Mouse (Mus musculus): ENCODE data around the gene H60b. TPM values are rescaled to one million over a fixed set of nuclear protein-coding genes. Genes with fewer than 3 reads are reported as not detected.
"Not testable (repeated sequence)": the region's sequence is repeated elsewhere in the genome, so short reads cannot be mapped to it uniquely, and the experiment has no call there.

The H60b gene
- polyA plus RNA-seq, 1 experiment from 2014 or later: 2.8 TPM

DNA sequence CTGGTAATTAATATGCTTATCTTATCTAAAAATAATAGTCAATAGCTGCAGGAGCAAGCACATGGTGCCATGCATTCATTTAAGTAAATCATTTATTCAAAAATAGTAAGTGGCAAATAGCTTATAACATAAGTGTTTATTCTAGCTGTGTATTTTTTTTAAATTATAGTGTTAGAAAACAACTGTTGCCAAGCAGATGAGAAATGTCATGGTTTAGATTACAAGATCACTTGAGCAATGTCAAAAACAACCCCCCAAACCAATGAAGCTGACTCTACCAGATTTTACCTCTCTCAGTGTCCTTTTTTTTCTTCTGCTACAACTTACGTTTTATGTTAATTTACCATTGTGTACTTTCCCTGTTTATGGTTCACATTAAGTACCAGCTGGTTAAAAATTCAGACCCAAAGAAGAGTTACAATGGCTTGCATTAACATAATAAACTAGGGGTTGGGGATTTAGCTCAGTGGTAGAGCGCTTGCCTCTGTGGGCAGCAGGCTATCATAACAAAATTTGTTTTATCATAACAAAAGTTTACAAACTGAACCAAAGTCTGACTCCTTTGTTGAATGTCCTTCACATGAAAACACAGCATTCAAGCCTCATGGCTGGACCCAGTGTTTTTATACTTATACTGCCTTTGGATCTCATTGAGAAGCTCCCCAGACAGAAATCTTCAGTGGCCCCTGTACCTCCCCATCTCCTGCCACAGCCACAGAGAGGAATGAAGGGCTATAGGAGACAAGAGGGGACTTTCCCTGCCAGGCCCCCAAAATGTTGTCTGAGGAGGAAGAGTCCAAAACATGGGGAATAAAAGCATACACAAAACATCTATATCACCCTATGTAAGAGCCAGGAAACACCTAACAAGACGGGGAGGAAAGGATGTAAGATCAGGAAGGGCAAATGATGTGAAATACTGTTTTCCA, 3.3 kb upstream of the H60b start:
- Histone ChIP-seq H3K36me3 (ENCODE audit: inconsistent target) (no peaks in the 10 kb centered on the region), H3K4me3 (ENCODE audit: inconsistent target) (no peak overlapping the region), H3K27ac (no peak overlapping the region), H3K79me2 (ENCODE audit: inconsistent target) (no peaks in the 10 kb centered on the region)
- 48% methylated on average over 3 of the region's 3 CpGs for WGBS (ENCODE audit: missing documents)

DNA sequence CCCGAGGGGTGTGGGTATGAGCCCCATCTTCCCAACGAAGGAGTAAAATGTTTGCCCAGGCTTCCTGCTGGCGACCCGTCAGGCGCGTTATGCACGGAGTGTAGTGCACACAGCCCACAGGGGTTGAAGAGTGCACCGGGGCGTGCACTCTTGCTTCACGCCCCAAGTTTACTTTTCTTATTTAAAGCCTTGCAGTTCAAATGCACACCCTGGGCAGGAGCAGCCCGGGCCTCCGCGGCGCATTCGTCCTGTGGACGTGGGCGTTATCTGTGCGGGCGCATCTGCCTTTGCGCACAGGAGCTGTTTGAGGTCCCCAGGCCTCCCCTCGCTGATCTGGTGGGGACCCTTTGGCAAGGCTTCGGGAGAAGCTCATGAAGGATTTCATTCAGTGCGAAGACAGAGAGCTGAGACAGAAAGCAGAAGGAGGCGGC, 760 bp downstream of the H60b start:
- Histone ChIP-seq H3K27ac (no peak overlapping the region), H3K79me2 (ENCODE audit: inconsistent target) (no peaks in the 10 kb centered on the region), H3K36me3 (ENCODE audit: inconsistent target) (no peaks in the 10 kb centered on the region), H3K4me3 (ENCODE audit: inconsistent target) (peak overlapping the region; percentile 28; the same call in 1 of the 2 replicates)
- WGBS (ENCODE audit: missing documents): 7% methylated on average over 24 of the region's 24 CpGs

DNA sequence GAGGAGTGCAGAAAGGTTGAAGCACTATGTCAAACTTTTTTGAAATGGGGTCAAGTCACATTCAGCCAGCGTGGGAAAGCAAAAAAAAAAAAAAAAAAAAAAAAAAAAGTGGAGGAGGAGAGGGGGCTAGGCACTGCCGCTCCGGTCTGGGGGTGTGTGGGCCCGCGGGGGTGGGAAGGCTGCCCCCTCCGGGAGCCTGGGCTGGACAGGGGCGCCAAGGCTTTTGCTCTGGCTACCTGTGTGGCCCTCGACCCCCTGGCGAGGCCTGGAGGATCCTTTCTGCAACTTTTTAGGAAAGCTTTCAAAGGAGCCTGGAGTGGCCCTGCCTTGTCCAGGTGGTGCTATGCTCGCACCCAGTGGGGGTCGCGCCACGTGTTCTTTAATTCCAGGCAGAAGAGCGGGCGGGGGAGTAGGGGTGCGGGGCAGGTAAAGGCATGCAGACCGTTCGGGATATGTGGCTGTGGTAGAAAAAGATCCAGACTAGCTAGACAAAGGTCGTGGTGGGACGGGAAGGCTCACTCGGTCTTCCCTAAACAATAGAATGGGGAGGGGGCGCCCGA, 1.3 kb downstream of the H60b start:
- no peaks in the 10 kb centered on the region for H3K79me2 ChIP-seq (ENCODE audit: inconsistent target)
- no peaks in the 10 kb centered on the region for H3K36me3 ChIP-seq (ENCODE audit: inconsistent target)
- H3K27ac ChIP-seq: no peak overlapping the region
- 23% methylated on average over 22 of the region's 23 CpGs for WGBS (ENCODE audit: missing documents)
- H3K4me3 ChIP-seq (ENCODE audit: inconsistent target): no peak overlapping the region

DNA sequence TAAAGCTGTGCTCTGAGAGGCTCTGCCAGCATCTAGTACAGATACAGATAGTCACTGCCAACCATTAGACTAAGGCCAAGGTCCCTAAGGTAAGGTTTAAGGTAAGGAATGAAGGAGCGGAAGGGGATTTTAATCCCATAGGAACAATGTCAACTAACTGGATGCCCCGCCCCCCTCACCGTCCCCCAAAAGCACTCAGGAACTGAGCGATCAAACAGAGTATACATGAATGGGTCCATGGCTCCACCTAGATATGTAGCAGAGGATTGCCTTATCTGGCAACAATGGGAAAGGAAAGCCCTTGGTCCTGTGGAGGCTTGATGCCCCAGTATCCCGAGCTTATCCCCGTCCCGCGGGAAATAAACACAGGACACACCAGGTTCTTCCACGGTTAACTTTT, 4.9 kb downstream of the H60b start:
- not testable (repeated sequence) for H3K27ac ChIP-seq; H3K79me2 ChIP-seq (ENCODE audit: inconsistent target); H3K4me3 ChIP-seq (ENCODE audit: inconsistent target); H3K36me3 ChIP-seq (ENCODE audit: inconsistent target)
- WGBS (ENCODE audit: missing documents): 11% methylated on average over 8 of the region's 9 CpGs

DNA sequence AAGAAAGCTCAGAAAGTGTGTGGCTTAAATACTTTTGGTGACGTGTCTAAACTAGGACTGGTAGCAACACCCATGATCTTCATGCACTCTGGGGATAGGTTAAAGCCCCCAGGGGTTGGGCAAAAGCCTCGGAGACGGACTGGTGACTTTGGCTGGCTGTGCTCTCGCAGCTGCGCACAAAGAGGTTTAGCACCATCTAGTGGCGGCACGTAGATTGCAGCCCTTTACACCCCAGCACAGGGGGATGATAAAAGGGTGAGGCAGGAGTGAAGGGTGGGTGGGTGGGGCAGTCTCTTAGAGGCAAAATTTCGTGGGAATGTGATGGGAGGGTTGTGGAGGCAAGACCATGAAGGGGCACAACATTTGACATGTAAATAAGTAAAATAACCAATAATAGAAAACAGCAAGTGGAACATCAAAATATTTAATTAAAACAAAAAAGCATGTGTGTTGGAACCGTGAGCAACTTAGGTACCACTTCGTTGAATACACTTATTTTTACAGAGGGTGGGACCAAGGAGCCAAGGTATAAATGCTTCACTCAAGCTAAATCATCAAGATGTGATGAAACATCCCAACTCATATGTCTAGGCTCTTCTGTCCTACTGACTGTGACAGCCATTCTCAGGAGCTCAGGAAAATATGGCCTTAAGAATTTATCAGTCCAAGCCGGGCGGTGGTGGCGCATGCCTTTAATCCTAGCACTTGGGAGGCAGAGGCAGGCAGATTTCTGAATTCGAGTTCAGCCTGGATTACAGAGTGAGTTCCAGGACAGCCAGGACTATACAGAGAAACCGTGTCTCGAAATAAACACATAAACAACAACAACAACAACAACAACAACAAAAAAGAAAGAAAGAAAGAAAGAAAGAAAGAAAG, 5.6 kb downstream of the H60b start:
- WGBS (ENCODE audit: missing documents): 50% methylated on average over 2 of the region's 16 CpGs
- not testable (repeated sequence) for H3K4me3 ChIP-seq (ENCODE audit: inconsistent target); H3K36me3 ChIP-seq (ENCODE audit: inconsistent target); H3K79me2 ChIP-seq (ENCODE audit: inconsistent target); H3K27ac ChIP-seq

DNA sequence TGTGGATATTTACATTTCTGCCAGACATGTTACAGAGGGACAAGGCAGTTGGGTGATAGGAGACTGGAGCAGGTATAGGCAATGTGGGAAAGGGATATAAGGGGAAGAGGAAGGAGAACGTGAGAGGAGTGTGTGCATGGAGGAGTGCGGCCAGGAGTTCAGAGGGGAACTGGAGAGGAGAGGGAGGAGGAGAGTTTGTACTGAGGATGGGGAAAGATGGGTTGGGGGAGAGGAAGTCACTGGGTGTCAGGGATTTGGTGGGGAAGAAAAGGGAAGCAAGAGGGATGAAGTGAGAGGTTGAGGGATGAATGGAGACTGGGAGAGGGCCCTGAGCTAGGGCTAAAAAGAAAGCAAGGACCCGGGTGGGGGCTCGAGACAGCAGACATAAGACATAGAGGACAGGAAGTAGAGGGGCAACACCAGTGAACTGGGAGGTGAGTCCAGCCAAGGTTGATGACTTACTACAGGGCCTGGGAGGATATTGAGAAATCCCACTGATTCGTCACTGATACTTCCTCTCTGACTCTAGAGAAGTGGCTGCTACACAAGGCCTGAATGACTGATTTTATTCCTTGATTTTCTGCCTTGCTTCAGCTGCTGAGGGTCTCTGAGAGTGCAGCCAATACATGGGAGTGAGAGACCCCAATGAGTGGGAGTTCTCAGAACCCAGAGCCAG, 7.1 kb downstream of the H60b start:
- peak overlapping the region; percentile 53 for H3K27ac ChIP-seq
- H3K36me3 ChIP-seq (ENCODE audit: inconsistent target); H3K79me2 ChIP-seq (ENCODE audit: inconsistent target); H3K4me3 ChIP-seq (ENCODE audit: inconsistent target): not testable (repeated sequence)
- 4% methylated on average over 4 of the region's 5 CpGs for WGBS (ENCODE audit: missing documents)

DNA sequence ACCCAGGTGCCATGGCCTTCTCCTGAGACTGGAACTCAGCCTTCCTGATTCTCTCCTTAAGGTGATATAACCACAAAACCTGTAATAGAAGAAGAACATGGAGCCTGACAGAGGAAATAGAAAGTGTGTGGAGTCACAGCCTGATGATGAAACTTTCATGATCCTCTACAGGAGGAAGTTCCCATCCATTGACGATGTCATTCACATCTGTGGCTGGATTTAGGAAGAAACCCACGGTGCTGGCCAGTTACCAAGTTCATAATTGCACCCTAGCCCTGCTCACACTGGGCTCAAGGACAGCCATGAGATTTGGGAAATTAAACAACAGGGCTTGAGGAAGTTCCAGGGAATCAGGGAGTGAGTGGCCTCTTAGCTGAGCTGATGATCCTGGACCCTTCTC, 7.6 kb downstream of the H60b start:
- peak overlapping the region; percentile 53 for H3K27ac ChIP-seq
- WGBS (ENCODE audit: missing documents): 21% methylated on average over 2 of the region's 2 CpGs
- H3K36me3 ChIP-seq (ENCODE audit: inconsistent target); H3K79me2 ChIP-seq (ENCODE audit: inconsistent target); H3K4me3 ChIP-seq (ENCODE audit: inconsistent target): not testable (repeated sequence)

DNA sequence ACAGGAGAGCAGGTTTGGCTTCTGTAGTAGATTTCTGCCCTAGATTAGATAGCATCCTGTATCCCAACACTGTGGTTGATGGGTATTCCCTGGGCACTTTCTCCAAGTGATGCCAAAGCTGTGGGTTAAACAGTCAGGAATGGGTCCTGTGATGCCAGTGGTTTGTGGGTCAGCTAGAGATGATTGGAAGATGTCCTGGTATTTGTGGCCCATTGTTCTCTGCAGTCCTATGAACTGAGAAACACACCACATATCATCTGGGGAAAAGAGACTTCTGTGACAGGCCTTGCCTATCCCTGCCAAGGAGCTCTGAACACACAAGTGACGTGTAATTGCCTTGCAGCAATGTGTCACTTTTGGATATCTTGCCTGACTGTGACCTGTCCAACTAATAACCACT, 8.7 kb downstream of the H60b start:
- not testable (repeated sequence) for H3K27ac ChIP-seq; H3K4me3 ChIP-seq (ENCODE audit: inconsistent target); H3K36me3 ChIP-seq (ENCODE audit: inconsistent target); H3K79me2 ChIP-seq (ENCODE audit: inconsistent target)
- WGBS (ENCODE audit: missing documents): 92% methylated on average over 1 of the region's 1 CpGs

DNA sequence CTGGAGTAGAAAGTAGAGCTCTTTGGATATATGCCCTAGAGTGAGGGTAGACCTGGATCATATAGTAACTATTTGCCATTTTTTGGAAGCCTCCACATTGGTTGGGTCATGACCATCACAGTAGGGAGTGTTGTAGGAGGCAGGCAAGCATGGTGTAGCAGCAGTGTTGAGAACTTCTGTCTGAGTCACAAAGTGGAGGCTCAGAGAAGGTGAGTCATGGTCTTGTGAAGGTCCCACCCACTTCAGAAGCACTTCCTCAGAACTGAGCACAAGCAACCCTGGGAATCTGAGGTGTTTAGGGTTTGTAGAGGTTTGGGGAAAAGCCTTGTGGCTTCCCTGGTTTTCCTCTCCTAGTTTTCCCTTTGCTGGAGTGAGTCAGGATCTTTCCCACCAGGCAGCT, 10.7 kb downstream of the H60b start:
- not testable (repeated sequence) for H3K4me3 ChIP-seq (ENCODE audit: inconsistent target); H3K27ac ChIP-seq; H3K36me3 ChIP-seq (ENCODE audit: inconsistent target); H3K79me2 ChIP-seq (ENCODE audit: inconsistent target)

DNA sequence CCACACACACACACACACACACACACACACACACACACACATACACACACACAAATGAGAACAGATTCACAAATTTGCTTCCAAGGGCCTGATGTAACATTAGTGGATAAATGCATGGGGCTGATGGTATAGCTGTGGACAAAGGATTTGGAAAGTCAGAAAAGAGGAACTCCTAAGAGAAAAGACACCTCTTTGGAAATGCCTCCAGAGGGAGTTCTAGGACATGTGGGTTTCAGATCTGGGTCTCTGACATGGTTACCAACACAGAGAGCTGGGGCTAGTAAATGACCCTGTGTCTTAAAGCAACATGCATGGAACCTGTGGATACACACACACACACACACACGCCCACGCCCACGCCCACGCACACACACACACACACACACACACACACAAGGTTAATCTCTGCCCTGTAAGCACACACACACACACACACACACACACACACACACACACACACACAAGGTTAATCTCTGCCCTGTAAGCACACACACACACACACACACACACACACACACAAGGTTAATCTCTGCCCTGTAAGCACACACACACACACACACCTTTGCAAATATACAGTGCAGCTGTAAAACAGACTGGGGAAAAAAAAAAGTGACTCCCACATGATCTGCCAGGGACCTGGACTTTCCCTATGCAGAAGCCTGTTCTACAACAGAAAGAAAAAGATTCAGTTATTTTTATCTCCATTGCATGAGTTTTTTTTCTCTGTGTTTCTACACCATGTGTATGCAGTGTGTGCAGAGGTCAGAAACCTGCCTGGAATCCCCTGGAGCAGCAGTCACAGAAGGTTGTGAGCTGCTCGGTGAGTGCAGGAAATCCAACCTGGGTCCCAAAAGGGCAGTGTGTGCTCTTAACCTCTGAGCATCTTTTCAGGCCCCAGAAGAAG, 14.3 kb downstream of the H60b start:
- not testable (repeated sequence) for H3K4me3 ChIP-seq (ENCODE audit: inconsistent target); H3K27ac ChIP-seq; H3K79me2 ChIP-seq (ENCODE audit: inconsistent target); H3K36me3 ChIP-seq (ENCODE audit: inconsistent target)
- WGBS (ENCODE audit: missing documents): no CpG with 5 or more reads among the region's 5 CpGs

DNA sequence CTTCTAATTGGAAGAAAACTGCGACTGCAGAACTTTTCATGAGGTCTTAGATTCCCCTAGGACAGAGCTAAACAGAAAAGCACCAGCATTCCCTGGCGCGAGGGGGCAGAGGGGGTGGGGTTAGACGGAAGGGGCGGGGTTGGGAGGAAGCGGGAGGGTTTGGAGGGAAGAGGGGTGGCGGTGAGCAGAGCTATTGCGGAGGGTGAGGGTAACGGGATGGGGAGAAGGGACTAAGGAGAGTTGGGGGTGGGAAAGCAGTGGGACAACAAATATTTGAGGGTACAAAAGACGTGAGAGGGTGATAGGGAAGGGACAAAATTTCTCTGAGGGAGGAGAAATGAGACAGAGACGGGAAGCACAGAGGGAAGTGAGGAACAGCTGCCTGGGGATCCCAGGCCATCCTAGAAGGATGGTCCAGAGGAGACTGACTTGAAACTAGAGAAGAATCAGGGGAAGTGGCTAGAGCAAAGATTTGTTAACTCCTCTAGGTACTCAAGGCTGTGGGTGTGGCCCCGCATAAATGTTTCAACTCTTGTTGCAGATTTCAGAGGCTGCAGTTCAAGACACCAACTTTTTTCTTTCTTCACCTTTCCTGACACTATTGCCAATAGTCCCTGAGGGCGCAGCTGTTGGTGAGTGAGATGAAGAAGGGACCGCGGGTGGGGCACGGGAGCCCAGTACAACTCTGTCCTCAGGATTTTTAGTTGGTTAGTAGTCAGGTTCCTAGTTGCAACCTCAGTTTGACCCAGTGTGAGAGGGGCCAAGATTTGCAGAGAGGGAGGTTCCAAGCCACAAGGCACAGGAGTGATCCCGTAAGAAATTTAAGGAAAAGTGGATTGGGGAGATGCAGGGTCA, 15.2 kb downstream of the H60b start:
- not testable (repeated sequence) for H3K36me3 ChIP-seq (ENCODE audit: inconsistent target); H3K4me3 ChIP-seq (ENCODE audit: inconsistent target); H3K27ac ChIP-seq; H3K79me2 ChIP-seq (ENCODE audit: inconsistent target)
- 6% methylated on average over 7 of the region's 17 CpGs for WGBS (ENCODE audit: missing documents)

DNA sequence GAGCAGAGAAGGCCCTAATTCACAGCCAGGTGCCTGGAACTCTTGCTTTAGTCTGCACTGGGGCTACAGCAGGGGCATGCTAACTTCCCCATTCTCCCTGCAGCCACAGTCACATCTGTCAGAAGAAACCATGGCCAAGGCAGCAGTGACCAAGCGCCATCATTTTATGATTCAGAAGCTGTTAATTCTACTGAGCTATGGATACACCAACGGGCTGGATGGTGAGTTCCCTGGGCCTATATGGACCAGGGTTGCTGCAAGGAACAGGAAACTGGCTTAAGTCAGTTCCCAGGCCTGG, 15.8 kb downstream of the H60b start:
- H3K27ac ChIP-seq; H3K79me2 ChIP-seq (ENCODE audit: inconsistent target); H3K36me3 ChIP-seq (ENCODE audit: inconsistent target); H3K4me3 ChIP-seq (ENCODE audit: inconsistent target): not testable (repeated sequence)
- 33% methylated on average over 1 of the region's 2 CpGs for WGBS (ENCODE audit: missing documents)

DNA sequence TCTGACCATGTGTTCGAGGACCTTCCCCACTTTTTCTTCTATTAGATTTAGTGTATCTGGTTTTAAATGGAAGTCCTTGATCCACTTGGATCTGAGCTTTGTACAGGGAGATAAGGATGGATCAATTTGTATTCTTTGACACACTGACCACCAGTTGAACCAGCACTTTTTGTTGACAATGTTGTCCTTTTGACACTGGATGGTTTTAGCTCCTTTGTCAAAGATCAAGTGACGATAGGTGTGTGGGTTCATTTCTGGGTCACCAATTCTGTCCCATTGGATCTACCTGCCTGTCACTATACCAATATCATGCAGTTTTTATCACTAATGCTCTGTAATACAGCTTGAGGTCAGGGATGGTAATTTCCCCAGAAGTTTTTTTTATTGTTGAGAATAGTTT, 18.1 kb downstream of the H60b start:
- H3K36me3 ChIP-seq (ENCODE audit: inconsistent target); H3K27ac ChIP-seq; H3K4me3 ChIP-seq (ENCODE audit: inconsistent target); H3K79me2 ChIP-seq (ENCODE audit: inconsistent target): not testable (repeated sequence)
- no CpG with 5 or more reads among the region's 2 CpGs for WGBS (ENCODE audit: missing documents)
